ENCODE assay signal across 18 mouse cellular contexts in the genomic region with DNA sequence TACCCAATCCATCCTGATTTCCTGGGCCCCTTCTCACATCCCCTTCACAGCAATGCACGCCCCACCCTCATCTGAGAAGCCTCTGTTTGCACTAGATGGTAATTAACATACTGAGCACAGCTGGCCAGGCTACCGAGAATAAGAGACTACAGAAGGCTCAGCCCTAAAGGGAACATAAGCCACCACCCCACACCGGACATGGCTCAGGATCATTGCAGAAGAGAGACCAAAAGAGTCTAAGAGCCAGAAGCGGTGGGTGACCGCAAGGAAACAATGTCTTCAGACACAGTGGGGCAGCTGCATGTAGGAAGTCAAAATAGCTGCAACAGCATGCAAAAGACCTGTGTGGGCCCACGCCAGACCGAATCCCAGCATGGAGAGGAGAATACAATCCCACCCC. TPM values are rescaled to one million over a fixed set of nuclear protein-coding genes. Genes with fewer than 3 reads are reported as not detected.
A peak's percentile ranks its signal among the peaks of the same experiment; 100 is the strongest.
DNase-seq lines count a peak whose midpoint lies in the region; ATAC-seq and TF ChIP-seq lines count a peak whose summit lies in the region.
"Had no signal": no experiment of that assay in that cellular context is flagged by ENCODE, and none has a peak within 500 bp of the region (broad histone marks: within the 10 kb centered on the region; RNA-seq: fewer than 3 reads in every experiment).

No protein-coding gene starts in this region.

- peak overlapping the region; percentile 30; the same call in 1 of the 2 replicates for H3K4me3 ChIP-seq in E14TG2a.4 (replicated peaks; ENCODE audit: low read length)
- no peak overlapping the region for H3K4me3 ChIP-seq in intestine, embryonic 16.5 days (ENCODE audit: low read length)
- no peak overlapping the region for H3K4me3 ChIP-seq in kidney, adult 2 months (ENCODE audit: insufficient read depth, low read depth, low read length)
- H3K4me3 ChIP-seq in forebrain, embryonic 12.5 days (replicated peaks): no peak overlapping the region

- no peaks in the 10 kb centered on the region for H3K9me3 ChIP-seq in E14TG2a.4 (ENCODE audit: low read length)
- no peaks in the 10 kb centered on the region for H3K9me3 ChIP-seq in intestine, embryonic 16.5 days (ENCODE audit: control insufficient read depth, low read length)
- H3K9me3 ChIP-seq in forebrain, embryonic 12.5 days: no peaks in the 10 kb centered on the region

- H3K27ac ChIP-seq in intestine, embryonic 16.5 days (ENCODE audit: low read length): no peak overlapping the region
- no peak overlapping the region for H3K27ac ChIP-seq in kidney, adult 2 months (ENCODE audit: insufficient read depth, low read depth, low read length)
- H3K27ac ChIP-seq in forebrain, embryonic 12.5 days: no peak overlapping the region

- TF ChIP-seq CTCF in E14TG2a.4 (conservative IDR thresholded peaks at IDR 0.05; ENCODE audit: low read length): no peak
- TF ChIP-seq CTCF in kidney, adult 2 months (conservative IDR thresholded peaks at IDR 0.05; ENCODE audit: insufficient read depth, insufficient read length, low read depth, low read length): no peak

- H3K9ac ChIP-seq in intestine, embryonic 16.5 days (ENCODE audit: low read depth, low read length): no peak overlapping the region
- H3K9ac ChIP-seq in forebrain, embryonic 12.5 days: no peak overlapping the region

- 41% methylated on average over 7 of the region's 7 CpGs for WGBS in intestine, embryonic 16.5 days
- 68% methylated on average over 7 of the region's 7 CpGs for WGBS in kidney, adult 2 months
- WGBS in forebrain, embryonic 12.5 days: 31% methylated on average over 7 of the region's 7 CpGs

- H3K4me1 ChIP-seq in E14TG2a.4 (replicated peaks; ENCODE audit: low read depth, low read length): peaks cover 70% of the 10 kb centered on the region
- H3K4me1 ChIP-seq in intestine, embryonic 16.5 days (ENCODE audit: control insufficient read depth, insufficient read depth, low read length): 0 out of 2 replicates have a peak, but pooled peaks cover 2% of the 10 kb centered on the region
- no peaks in the 10 kb centered on the region for H3K4me1 ChIP-seq in kidney, adult 2 months (ENCODE audit: control insufficient read depth, insufficient read depth, low read length)
- peaks cover 8% of the 10 kb centered on the region; the same call in 1 of the 2 replicates for H3K4me1 ChIP-seq in forebrain, embryonic 12.5 days

- ATAC-seq in intestine, embryonic 16.5 days: no peak
- ATAC-seq in forebrain, embryonic 12.5 days (ENCODE audit: low FRiP score): no peak
- ATAC-seq: CD4-positive, CD25-positive, alpha-beta regulatory T cell, adult 4 months; hindbrain, embryonic 16.5 days; Patski had no signal

- TF ChIP-seq POLR2A in kidney, adult 2 months (IDR thresholded peaks at IDR 0.05; ENCODE audit: low read depth, low read length): no peak

- peaks cover 6% of the 10 kb centered on the region; the same call in 1 of the 2 replicates for H3K27me3 ChIP-seq in E14TG2a.4 (ENCODE audit: insufficient read depth, low read length)
- H3K27me3 ChIP-seq in intestine, embryonic 16.5 days (replicated peaks; ENCODE audit: control insufficient read depth, insufficient read depth, low read length): no peaks in the 10 kb centered on the region; the same call in 1 of the 2 replicates
- H3K27me3 ChIP-seq in kidney, adult 2 months (replicated peaks; ENCODE audit: control insufficient read depth, insufficient read depth, low read length): no peaks in the 10 kb centered on the region
- H3K27me3 ChIP-seq in forebrain, embryonic 12.5 days: 0 out of 2 replicates have a peak, but pooled peaks cover 17% of the 10 kb centered on the region
- H3K27me3 ChIP-seq: Patski had no signal

- no peaks in the 10 kb centered on the region for H3K36me3 ChIP-seq in E14TG2a.4 (ENCODE audit: insufficient read depth, low read length)
- no peaks in the 10 kb centered on the region for H3K36me3 ChIP-seq in intestine, embryonic 16.5 days (ENCODE audit: control insufficient read depth, insufficient read depth, low read length)
- no peaks in the 10 kb centered on the region for H3K36me3 ChIP-seq in kidney, adult 2 months (ENCODE audit: control insufficient read depth, insufficient read depth, low read length)
- H3K36me3 ChIP-seq in forebrain, embryonic 12.5 days (replicated peaks): no peaks in the 10 kb centered on the region

- 0 out of 2 replicates have a peak overlapping the region, but pooled peaks have one; percentile 10 for H3K4me2 ChIP-seq in intestine, embryonic 16.5 days (ENCODE audit: low read depth, low read length)
- H3K4me2 ChIP-seq in forebrain, embryonic 12.5 days: no peak overlapping the region

- DNase-seq in layer of hippocampus, adult 9-11 months: peak; percentile 2
- DNase-seq in layer of hippocampus, adult 11-12 months (ENCODE audit: low spot score): no peak
- DNase-seq in ZHBTc4 (ENCODE audit: low read depth, low spot score): peak; percentile 60
- no peak for DNase-seq in frontal cortex, postnatal 25 days (ENCODE audit: low spot score in 2 of 2)
- no peak for DNase-seq in kidney, adult 2 months
- DNase-seq: cerebellum, postnatal 10 days; gastrocnemius, postnatal 36 days; lung, postnatal 36 days; thymus, postnatal 4 days had no signal

RNA-seq across cellular contexts. Expression of gene Erv3, which starts 50.7 kb away (rescaled TPM):
- polyA plus RNA-seq in intestine, embryonic 16.5 days (2015; fragmentation: Nextera tagmentation; extraction: Ambion mirVana): not detected in 2 replicates
- polyA plus RNA-seq in kidney, adult 2 months (2012; rRNA removed): not detected in 2 replicates
- polyA plus RNA-seq in forebrain, embryonic 12.5 days (2016; fragmentation: Nextera tagmentation; extraction: Ambion mirVana): not detected in 2 replicates
- polyA plus RNA-seq: CD4-positive, CD25-positive, alpha-beta regulatory T cell, adult 4 months; heart, embryonic 16.5 days; hindbrain, embryonic 16.5 days; kidney, embryonic 16.5 days; liver, embryonic 16.5 days; Patski had no signal

Comparison
In these comparisons a context has a peak if more than half of its experiments do, and no peak if none do; other contexts are left out.
1. DNase-seq: peak in layer of hippocampus, adult 9-11 months (single experiment) and ZHBTc4 (single experiment); none in layer of hippocampus, adult 11-12 months (single experiment), frontal cortex, postnatal 25 days (0 of 2) and kidney, adult 2 months (single experiment).